Mouse (Mus musculus) telencephalon, adult 2 months (tissue): ENCODE measurements around the gene Narf.

Source experiments
- DNase-seq: peaks from one replicate; pipeline ENCODE4 v3.0.0-alpha.2; 2011; ENCODE audit warnings: low read depth, low spot score

The Narf gene

GRCm38 (mm10) chr11:121235475-121236238, 1.4 kb upstream of the Narf start:
- DNase-seq, result no peak

- peak; percentile 26 for DNase-seq
These were observed 484 bp downstream of the Narf start for GRCm38 (mm10) chr11:121237345-121238128.

DNA sequence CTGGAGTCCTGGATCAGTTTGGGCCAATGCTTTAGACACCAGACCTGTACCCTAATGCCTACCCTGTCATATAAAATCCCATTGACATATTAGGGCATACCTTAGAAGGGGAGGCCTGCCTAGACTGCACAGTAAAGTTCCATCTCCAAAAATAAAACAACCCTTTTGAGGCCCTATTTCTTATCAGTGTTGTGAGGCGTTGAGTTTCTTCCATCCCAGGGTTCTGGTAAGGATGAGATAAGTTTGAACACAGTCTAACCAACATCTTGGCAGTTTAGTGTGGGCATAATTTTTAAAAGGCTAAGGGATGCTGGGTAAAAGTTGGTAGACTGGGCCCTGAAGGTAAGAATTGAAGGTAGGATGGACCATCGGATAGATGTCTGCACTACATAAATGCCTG, 2.6 kb downstream of the Narf start:
- DNase-seq, result no peak

DNA sequence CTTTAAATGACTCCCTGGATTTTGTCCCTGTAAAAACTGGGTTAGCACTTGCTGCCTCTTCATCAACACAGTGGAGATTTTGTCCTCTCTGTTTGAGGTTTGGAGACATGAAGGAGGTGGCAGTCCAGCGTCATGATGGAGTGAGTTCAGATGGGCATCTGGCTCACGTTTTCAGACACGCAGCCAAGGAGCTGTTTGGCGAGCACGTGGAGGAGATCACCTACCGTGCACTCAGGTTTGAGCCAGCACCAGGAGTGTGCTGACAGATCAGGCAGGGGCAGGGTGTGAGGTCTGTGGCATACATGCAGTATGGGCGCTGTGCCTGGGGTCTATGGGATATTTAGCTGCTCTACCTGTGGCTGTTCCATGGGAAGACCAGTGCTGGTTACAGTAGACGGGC, 13.1 kb downstream of the Narf start:
- DNase-seq, result no peak

DNA sequence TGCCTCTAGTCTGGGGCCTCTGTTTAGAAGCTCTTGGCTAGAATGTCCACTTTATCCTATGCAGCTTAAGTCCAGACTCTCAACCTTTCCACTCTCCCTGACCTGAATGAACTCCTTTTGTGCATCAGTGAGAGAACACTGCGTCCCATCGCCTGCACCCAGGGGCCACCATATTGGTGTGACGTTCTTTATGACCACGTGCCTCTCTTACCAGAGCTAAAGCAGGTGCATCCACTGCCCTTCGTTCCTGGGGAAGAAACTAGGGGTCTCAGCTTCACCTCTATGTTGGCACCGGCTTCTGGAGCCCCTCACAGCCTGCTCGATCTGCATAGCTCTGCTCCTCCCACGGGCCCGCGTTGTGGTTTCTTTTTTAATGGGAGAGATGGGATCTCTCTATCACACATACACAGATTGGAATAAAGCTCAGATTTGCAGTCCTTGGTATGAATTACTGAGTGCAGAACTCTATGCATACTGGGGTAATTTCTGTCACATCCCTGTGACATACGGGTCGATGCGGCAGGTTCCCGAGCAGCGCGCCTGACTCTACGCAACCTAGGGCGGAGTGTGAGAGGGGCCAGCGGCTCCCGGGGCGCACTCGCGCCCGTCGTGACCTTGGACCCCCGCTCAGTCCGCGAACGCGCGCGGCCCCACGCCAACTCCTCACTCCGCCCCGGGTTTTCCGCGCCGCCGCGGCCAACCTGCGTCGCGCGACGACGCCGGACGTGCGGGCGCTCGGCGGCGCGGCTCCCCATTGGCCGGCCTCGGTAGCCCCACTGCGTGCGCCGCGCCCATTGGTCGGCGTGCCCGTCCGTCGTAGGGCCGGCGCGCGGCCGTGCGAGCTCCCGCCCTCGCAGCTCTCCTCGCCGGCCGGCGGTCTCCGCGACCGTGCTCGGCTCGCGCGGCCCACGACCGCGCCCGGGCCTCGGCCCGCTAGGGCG, 22.4 kb downstream of the Narf start, which contains the start of gene Foxk2:
Gene Foxk2 (plus strand): TSS at position 831 of the 941 bp plus-strand sequence.
- DNase-seq, result peak; percentile 81

- DNase-seq, result no peak
These were observed 23.3 kb downstream of the Narf start for GRCm38 (mm10) chr11:121260211-121260906.

GRCm38 (mm10) chr11:121261074-121261473, 24.0 kb downstream of the Narf start:
- no peak for DNase-seq

GRCm38 (mm10) chr11:121277516-121277915, 40.5 kb downstream of the Narf start:
- no peak for DNase-seq

GRCm38 (mm10) chr11:121278011-121278410, 41.0 kb downstream of the Narf start:
- DNase-seq, result no peak

DNA sequence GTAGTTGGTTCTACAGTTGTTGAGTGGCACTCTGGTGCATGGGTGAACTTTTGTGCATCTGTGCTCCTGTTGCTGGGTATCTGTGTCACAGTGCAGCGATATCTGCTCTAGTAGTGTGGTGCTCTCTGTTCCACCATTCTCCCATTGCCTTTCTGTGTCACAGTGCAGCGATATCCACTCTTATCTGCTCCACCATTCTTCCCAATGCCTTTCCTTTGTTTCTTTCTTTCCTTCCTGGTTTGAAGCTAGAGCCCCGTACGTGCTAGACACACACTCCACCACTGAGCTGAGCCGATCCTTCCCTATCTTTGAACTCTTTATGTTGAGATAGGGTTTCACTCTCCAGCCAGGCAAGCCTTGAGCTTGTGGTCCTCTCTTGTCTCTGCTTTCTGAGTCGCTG, 45.9 kb downstream of the Narf start:
- no peak for DNase-seq

- DNase-seq, result no peak
These were observed 52.8 kb downstream of the Narf start for GRCm38 (mm10) chr11:121289859-121290258.

DNA sequence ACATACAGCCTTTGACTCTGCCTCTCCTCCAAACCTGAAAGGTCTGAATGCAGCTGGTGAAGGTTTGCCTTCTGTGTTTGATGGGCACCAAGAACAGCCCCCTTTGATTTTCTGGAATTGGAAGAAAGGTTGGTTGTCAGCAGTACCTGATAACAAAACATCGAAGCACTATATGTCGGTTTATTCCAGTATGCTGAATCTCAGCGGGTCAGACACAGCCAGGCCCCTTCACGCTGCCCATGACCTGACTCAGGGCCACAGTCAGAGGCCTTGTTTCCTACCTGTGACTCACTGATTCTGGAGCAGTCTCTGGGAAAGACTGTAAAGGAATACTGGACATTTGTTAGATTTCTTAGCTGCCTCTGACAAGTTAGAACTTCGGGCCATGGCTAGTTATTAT, 57.7 kb downstream of the Narf start:
- no peak for DNase-seq

GRCm38 (mm10) chr11:121298493-121298892, 61.4 kb downstream of the Narf start:
- DNase-seq, result no peak

- no peak for DNase-seq
These were observed 63.2 kb downstream of the Narf start for GRCm38 (mm10) chr11:121300265-121300664.

- peak; percentile 88 for DNase-seq
These were observed 68.3 kb downstream of the Narf start for GRCm38 (mm10) chr11:121305371-121305770.
